Mouse (Mus musculus) splenic B cell, adult 2 months (primary cell): ENCODE results near the gene Gm10803.
A peak's percentile ranks its signal among the peaks of the same experiment; 100 is the strongest.
"Not testable (repeated sequence)": the region's sequence is repeated elsewhere in the genome, so short reads cannot be mapped to it uniquely, and the experiment has no call there.

Experiments used
- DNase-seq: peaks from one replicate; pipeline ENCODE4 v3.0.0-alpha.2; 2011; ENCODE audit warnings: low read depth, low spot score
- H3K27me3 ChIP-seq: 2 replicates; pipeline ENCODE4 v1.6.1; 2012; ENCODE audit warnings: mild to moderate bottlenecking, low read length, moderate library complexity, mixed read lengths; ENCODE audit not compliant: control insufficient read depth, poor library complexity, insufficient read depth, severe bottlenecking
- H3K36me3 ChIP-seq: 2 replicates; pipeline ENCODE4 v1.6.1; 2012; ENCODE audit warnings: mild to moderate bottlenecking, low read length, moderate library complexity, mixed read lengths; ENCODE audit not compliant: control insufficient read depth, poor library complexity, insufficient read depth, severe bottlenecking

Gene Gm10803

DNA sequence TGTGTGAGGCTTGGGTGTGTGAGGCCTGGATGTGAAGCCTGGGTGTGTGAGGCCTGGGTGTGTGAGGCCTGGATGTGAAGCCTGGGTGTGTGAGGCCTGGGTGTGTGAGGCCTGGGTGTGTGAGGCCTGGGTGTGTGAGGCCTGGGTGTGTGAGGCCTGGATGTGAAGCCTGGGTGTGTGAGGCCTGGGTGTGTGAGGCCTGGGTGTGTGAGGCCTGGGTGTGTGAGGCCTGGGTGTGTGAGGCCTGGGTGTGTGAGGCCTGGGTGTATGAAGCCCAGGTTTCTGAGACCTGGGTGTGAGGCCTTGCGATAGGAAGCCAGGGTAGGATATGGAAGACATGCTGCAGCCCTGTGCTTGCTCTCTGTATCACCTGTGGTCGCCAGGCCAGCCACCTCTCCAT lies at the start of gene Gm10803:
TSS of gene Gm10803 (plus strand) at position 301 of the 400 bp plus-strand sequence.
- DNase-seq, H3K27me3 ChIP-seq, H3K36me3 ChIP-seq: not testable (repeated sequence)

- H3K36me3 ChIP-seq = no peaks in the 10 kb centered on the region
- no peak for DNase-seq
- H3K27me3 ChIP-seq = no peaks in the 10 kb centered on the region
These were observed 49.5 kb upstream of the Gm10803 start for GRCm38 (mm10) chr2:93510839-93511238.

DNA sequence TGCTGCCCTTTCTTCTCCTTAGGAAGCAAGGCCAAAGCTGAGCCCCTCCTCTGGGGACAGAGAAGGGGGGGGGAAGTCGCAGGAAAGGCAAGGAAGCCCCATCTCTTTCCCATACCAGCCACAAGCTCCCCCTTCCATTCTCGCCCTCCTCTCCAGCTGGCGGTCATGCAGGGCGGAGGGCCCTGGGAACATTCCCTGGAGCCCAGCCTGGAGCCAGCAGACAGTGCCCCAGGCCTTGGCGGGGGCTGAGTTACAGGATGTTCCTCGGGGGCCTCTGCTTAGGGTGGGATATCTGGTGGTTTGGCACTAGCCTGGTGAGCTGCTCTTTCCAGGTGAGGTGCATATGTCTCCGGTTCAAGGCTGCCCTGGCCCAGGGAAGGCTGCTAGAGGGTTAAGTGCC lies 48.2 kb upstream of the Gm10803 start:
- no peaks in the 10 kb centered on the region for H3K27me3 ChIP-seq
- no peaks in the 10 kb centered on the region for H3K36me3 ChIP-seq
- no peak for DNase-seq

DNA sequence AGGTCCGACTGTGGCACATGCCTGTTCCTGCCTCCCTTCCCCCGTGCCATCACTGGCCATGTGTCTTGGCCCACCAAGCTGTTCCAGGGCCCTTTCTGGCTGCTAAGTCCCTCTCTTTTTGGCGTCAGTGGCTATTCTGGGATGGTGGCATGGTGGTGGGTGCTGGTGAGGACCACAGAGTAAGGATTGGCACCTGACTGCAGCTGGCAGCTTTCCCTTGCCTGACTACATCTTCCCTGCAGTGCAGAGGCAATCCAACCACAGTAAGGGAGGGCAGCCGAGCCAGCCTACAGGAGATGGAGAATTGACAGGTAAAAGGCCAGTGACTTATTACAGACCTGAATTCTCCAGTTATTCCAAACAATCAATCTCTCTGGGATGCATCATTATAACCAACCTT lies 45.1 kb upstream of the Gm10803 start:
- H3K27me3 ChIP-seq = no peaks in the 10 kb centered on the region
- H3K36me3 ChIP-seq = no peaks in the 10 kb centered on the region
- no peak for DNase-seq

DNA sequence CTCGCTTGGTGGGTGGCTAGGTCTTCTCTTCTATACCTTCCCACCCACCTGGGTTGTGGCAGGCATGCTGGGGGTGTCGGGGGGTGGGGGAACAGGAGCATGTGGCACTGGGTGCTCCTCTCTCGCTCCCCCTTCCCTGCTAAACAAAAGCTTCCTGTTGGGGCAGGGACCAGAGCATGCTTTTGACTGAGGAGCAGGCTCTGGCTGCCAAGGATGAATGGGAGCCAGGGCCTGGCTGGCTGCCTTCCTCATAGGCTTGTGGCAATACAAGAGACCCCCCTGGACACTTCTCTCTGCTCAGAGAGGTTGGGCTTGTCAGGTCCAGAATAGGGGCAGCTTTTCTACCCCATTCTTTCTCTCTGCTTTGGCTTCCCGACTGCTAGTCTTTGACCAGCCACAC lies 39.3 kb upstream of the Gm10803 start:
- H3K27me3 ChIP-seq = no peaks in the 10 kb centered on the region
- no peaks in the 10 kb centered on the region for H3K36me3 ChIP-seq
- no peak for DNase-seq

DNA sequence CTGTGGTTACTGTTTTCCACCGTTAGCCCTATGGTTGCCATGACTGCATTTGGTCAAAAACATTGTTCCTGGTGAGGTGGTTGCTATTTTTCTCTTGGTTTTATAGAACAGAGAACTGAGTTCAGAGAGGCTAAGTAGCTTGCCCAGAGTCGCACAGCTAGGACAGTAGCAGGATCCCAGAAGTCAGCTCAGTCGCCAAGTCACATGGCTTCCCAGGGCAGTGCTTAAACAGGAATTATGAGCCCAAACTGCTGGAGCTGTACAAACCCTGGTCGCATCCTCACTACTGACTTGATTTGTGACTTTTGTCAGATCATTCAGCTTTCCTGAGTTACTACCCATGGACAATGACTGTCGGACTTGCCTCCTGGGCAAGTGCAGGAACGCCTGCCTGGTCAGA lies 38.8 kb upstream of the Gm10803 start:
- Histone ChIP-seq H3K27me3 (no peaks in the 10 kb centered on the region), H3K36me3 (no peaks in the 10 kb centered on the region)
- DNase-seq = no peak

DNA sequence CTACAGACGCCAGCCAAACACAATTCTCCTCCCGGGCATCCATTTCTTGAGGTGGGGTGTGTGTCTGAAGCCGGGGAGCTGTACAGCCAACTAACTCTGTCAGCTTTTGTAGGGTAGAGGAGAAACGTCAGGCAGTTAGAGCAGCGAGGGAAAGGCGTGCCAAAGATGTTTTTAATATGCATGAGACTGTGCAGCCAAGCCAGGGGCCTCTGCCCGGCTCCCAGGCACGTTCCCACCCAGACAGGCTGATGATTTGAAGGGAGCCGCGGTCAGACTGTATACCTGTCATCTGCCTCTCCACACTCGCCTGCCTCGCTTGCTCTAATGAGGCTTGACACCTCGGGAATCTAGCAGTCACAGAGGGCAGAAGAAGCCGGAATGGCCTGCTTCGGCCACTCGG lies 38.4 kb upstream of the Gm10803 start:
- Histone ChIP-seq H3K36me3 (no peaks in the 10 kb centered on the region), H3K27me3 (no peaks in the 10 kb centered on the region)
- no peak for DNase-seq

DNA sequence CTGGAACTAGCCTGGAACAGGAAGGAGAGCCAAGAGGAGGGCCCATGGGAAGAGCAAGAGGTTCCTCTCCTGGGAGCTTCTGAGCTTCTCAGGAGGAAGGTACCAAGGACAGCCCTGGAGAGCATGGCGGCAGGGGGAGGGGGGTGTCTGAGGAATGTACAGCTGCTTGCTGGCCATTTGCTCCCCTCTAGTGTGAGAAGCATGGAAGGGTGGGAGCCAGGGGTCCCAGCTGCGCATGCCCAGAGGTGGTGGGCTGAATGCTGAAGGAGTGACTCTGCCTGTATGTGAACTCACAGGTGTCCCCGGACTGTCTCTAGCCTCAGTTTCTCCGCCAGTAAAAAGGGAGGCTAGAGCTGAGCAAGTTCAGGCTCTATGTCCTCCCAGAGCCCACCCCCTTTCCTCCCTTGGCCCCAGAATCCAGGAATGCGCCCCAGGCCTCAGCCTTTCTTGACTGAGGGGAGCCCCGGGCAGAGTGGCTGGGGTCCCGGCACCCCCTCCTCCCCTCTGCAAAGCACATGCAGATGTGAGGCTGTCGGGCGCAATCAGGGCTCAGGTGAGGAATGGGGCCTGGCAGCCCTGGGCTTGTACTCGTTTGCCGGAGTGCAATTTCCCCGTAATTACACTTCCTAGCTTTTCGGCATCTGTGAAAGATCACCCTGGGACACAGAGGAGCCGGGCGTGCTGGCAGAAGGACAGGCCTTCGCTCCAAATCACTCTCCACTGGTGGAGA lies 35.2 kb upstream of the Gm10803 start:
- Histone ChIP-seq H3K36me3 (no peaks in the 10 kb centered on the region), H3K27me3 (no peaks in the 10 kb centered on the region)
- DNase-seq = no peak

- Histone ChIP-seq H3K36me3 (no peaks in the 10 kb centered on the region), H3K27me3 (no peaks in the 10 kb centered on the region)
- DNase-seq = no peak
These were observed 30.8 kb upstream of the Gm10803 start for GRCm38 (mm10) chr2:93529602-93530001.

DNA sequence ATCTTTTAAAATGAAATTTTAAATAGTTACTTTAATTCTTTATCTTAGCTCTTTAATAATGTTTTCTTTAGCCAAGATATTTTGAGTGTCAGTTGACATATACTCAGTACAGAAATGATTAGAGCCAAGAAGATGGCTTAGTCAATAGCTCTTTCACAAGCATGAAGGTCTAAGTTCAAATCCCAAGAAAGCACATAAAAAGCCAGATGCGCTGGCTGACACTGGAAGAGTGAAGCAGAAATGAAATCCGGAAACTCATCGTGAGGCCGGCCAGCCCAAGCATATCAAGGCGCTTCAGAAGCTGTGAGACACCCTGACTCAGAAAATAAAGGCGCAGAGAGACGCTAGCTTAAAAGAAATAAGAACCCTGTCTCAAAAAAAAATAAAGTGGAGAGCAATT lies 26.5 kb upstream of the Gm10803 start:
- DNase-seq = no peak
- Histone ChIP-seq H3K36me3 (no peaks in the 10 kb centered on the region), H3K27me3 (no peaks in the 10 kb centered on the region)

- Histone ChIP-seq H3K36me3 (no peaks in the 10 kb centered on the region), H3K27me3 (no peaks in the 10 kb centered on the region)
- peak; percentile 5 for DNase-seq
These were observed 22.9 kb upstream of the Gm10803 start for GRCm38 (mm10) chr2:93537385-93537967.

- no peak for DNase-seq
- no peaks in the 10 kb centered on the region for H3K36me3 ChIP-seq
- no peaks in the 10 kb centered on the region for H3K27me3 ChIP-seq
These were observed 22.2 kb upstream of the Gm10803 start for GRCm38 (mm10) chr2:93538140-93538539.

- DNase-seq = no peak
- Histone ChIP-seq H3K36me3 (no peaks in the 10 kb centered on the region), H3K27me3 (no peaks in the 10 kb centered on the region)
These were observed 18.6 kb upstream of the Gm10803 start for GRCm38 (mm10) chr2:93541771-93542170.

DNA sequence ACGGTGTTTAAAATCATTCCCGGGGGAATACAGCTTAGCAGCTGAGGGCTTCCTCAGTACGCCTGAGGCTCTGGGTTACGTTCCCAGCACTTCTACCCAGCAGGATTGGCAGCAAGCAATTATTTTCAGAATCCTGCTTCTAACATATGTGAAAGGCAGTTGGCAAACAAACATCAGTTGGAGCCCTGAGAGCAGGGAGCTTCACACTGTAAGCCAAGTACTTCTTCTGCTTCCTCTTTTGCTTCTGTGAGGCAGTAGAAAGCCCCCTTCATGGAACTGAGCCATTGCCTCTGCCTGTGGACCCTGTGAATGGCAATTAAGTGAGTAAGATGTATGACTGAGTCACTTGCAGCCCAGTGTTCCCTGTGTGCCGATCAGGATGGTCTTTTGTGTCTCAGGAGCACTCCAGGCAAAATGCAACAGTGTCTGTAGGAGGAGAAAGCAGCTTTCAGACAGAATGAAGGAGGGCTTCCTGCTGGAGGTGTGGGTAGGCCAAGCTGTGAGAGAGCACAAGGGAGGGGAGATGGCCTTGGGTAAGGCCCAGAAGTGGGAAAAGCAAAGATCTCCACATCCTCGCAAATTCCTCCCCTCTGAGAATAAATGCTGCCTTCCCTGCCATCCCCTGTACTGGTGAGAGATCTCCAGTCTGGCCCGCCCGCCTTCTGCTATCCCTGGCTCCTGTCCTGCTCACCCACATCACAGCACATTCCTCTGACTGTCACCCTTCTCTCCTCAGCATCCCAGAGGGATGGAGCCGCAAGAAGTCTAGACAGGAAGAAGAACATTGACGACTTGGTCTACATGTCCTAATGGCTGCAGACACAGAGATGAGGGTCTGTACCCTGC lies 7.5 kb upstream of the Gm10803 start:
- no peaks in the 10 kb centered on the region for H3K36me3 ChIP-seq

DNA sequence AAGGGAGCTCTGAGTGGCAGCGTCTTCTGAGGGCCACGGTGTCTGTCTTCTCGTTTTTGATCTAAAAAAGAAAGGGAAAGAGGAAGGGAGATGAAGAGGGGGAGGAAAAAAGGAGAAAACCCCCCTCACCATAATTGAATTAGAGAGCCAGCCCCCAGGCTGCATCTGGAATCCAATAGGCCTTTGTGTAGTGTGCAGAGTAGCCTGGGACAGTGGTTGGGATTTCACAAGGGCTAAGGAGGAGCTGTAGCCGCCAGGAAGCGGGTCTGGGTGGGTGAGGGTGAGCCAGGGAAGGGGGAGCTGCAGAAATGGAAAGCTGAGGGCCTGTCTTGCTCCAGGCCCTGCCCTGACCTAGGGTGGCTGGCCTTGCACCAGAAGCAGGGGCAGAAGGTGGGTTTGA lies 6.5 kb upstream of the Gm10803 start:
- DNase-seq = no peak
- H3K36me3 ChIP-seq = no peaks in the 10 kb centered on the region
- no peaks in the 10 kb centered on the region for H3K27me3 ChIP-seq

More for the DNA sequence above, 7.5 kb upstream of the Gm10803 start:
- DNase-seq = no peak
- no peaks in the 10 kb centered on the region for H3K27me3 ChIP-seq
